Mouse (Mus musculus) natural killer cell, adult 2 months (primary cell): ENCODE results near the gene Fn3k.

ENCODE experiments used
- DNase-seq, 2 experiments: peaks; one replicate each; pipeline ENCODE4 v3.0.0; 2022; ENCODE audit warnings: low spot score in 2 of 2

Gene Fn3k

GRCm38 (mm10) chr11:121451753-121452635 lies 17.3 kb downstream of the Fn3k start, which contains the start of gene Tbcd:
Tbcd (plus strand) TSS chr11:121451949.
- peak; percentile 78 to 85 for DNase-seq

GRCm38 (mm10) chr11:121457874-121458273 lies 23.2 kb downstream of the Fn3k start:
- no peak for DNase-seq

GRCm38 (mm10) chr11:121467408-121467807 lies 32.7 kb downstream of the Fn3k start:
- no peak for DNase-seq

- DNase-seq: no peak
Measured at GRCm38 (mm10) chr11:121474831-121475230, 40.1 kb downstream of the Fn3k start.

- DNase-seq: peak; percentile 57 to 64
Measured at GRCm38 (mm10) chr11:121475699-121476415, 41.1 kb downstream of the Fn3k start.

- no peak for DNase-seq
Measured at GRCm38 (mm10) chr11:121479476-121480203, 44.9 kb downstream of the Fn3k start.

GRCm38 (mm10) chr11:121481129-121481528 lies 46.4 kb downstream of the Fn3k start:
- no peak for DNase-seq

- DNase-seq: peak in 1 of 2 experiments; percentile 6
Measured at GRCm38 (mm10) chr11:121485882-121486281, 51.2 kb downstream of the Fn3k start.

- DNase-seq: no peak
Measured at GRCm38 (mm10) chr11:121490651-121491050, 55.9 kb downstream of the Fn3k start.
